Mouse (Mus musculus) adrenal gland, postnatal 4 days (tissue): ENCODE data around the gene B3gnt6. TPM values are rescaled to one million over a fixed set of nuclear protein-coding genes. Genes with fewer than 3 reads are reported as not detected.

Experiments used
- DNase-seq, 2 experiments: peaks; one replicate each; pipeline ENCODE4 v3.0.0; 2021 to 2022; ENCODE audit warnings: low spot score in 2 of 2, mixed read lengths in 2 of 2
- total RNA-seq, 2 experiments: library from RNA; stranded (reverse); gene quantifications; 2 replicates each; pipeline ENCODE4 v1.2.3; 2021

B3gnt6 gene
- total RNA-seq, 2 experiments from 2014 or later, result 1.3 to 1.8 TPM

GRCm38 (mm10) chr7:98177566-98177928, 21.7 kb downstream of the B3gnt6 start:
- DNase-seq, result no peak

GRCm38 (mm10) chr7:98177071-98177485, 22.2 kb downstream of the B3gnt6 start:
- no peak for DNase-seq

GRCm38 (mm10) chr7:98176322-98177070, 22.8 kb downstream of the B3gnt6 start:
- no peak for DNase-seq

- no peak for DNase-seq
Measured at GRCm38 (mm10) chr7:98174883-98175755, 24.2 kb downstream of the B3gnt6 start.

- no peak for DNase-seq
Measured at GRCm38 (mm10) chr7:98173408-98173807, 25.9 kb downstream of the B3gnt6 start.

- no peak for DNase-seq
Measured at GRCm38 (mm10) chr7:98172661-98173060, 26.6 kb downstream of the B3gnt6 start.

- DNase-seq, result no peak
Measured at GRCm38 (mm10) chr7:98171141-98172073, 27.9 kb downstream of the B3gnt6 start.

GRCm38 (mm10) chr7:98164999-98165528, 34.2 kb downstream of the B3gnt6 start:
- DNase-seq, result no peak

- no peak for DNase-seq
Measured at GRCm38 (mm10) chr7:98164382-98164998, 34.8 kb downstream of the B3gnt6 start.

GRCm38 (mm10) chr7:98163700-98164099, 35.6 kb downstream of the B3gnt6 start:
- no peak for DNase-seq

GRCm38 (mm10) chr7:98162239-98162638, 37.0 kb downstream of the B3gnt6 start:
- DNase-seq, result no peak

- DNase-seq, result no peak
Measured at GRCm38 (mm10) chr7:98160041-98160740, 39.1 kb downstream of the B3gnt6 start.

- DNase-seq, result no peak
Measured at GRCm38 (mm10) chr7:98158481-98158880, 40.8 kb downstream of the B3gnt6 start.

GRCm38 (mm10) chr7:98157636-98158332, 41.5 kb downstream of the B3gnt6 start:
- no peak for DNase-seq

- DNase-seq, result no peak
Measured at GRCm38 (mm10) chr7:98156280-98156665, 43.0 kb downstream of the B3gnt6 start.

GRCm38 (mm10) chr7:98155546-98156279, 43.6 kb downstream of the B3gnt6 start:
- peak in 1 of 2 experiments; percentile 49 for DNase-seq

GRCm38 (mm10) chr7:98153892-98154291, 45.4 kb downstream of the B3gnt6 start:
- DNase-seq, result no peak

- DNase-seq, result no peak
Measured at GRCm38 (mm10) chr7:98153345-98153744, 45.9 kb downstream of the B3gnt6 start.

- no peak for DNase-seq
Measured at GRCm38 (mm10) chr7:98152400-98152799, 46.9 kb downstream of the B3gnt6 start.
